Mouse (Mus musculus) heart, embryonic 11.5 days (tissue): ENCODE data around the gene Prss27. TPM values are rescaled to one million over a fixed set of nuclear protein-coding genes. Genes with fewer than 3 reads are reported as not detected.

ENCODE experiments used
- ATAC-seq: fragments of 200-750 bp; cut with Nextera tagmentation; replicated peaks from 2 replicates; pipeline ENCODE4 v1.8.0; 2017; ENCODE audit warnings: moderate library complexity; ENCODE audit not compliant: insufficient number of reproducible peaks, low FRiP score, low TSS enrichment
- H3K27ac ChIP-seq: fragments of 300-500 bp; sonication (generic); 2 replicates; pipeline ENCODE4 v1.5.1; 2014; ENCODE audit warnings: mild to moderate bottlenecking, low read depth, low read length
- H3K27me3 ChIP-seq: fragments of 300-500 bp; sonication (generic); 2 replicates; pipeline ENCODE4 v1.6.1; 2014; ENCODE audit warnings: mild to moderate bottlenecking, low read length, mixed read lengths; ENCODE audit not compliant: control insufficient read depth, insufficient read depth
- H3K36me3 ChIP-seq: fragments of 300-500 bp; sonication (generic); 2 replicates; pipeline ENCODE4 v1.6.1; 2014; ENCODE audit warnings: mild to moderate bottlenecking, low read length, moderate library complexity, mixed read lengths; ENCODE audit not compliant: control insufficient read depth, insufficient read depth
- H3K4me1 ChIP-seq: fragments of 300-500 bp; sonication (generic); 2 replicates; pipeline ENCODE4 v1.6.1; 2014; ENCODE audit warnings: low read length; ENCODE audit not compliant: control insufficient read depth, insufficient read depth
- H3K4me2 ChIP-seq: fragments of 300-500 bp; sonication (generic); 2 replicates; pipeline ENCODE4 v1.6.1; 2014; ENCODE audit warnings: mild to moderate bottlenecking, moderate library complexity
- H3K4me3 ChIP-seq: fragments of 300-500 bp; sonication (generic); 2 replicates; pipeline ENCODE4 v1.5.1; 2014; ENCODE audit warnings: low read depth, low read length
- H3K9ac ChIP-seq: fragments of 300-500 bp; sonication (generic); 2 replicates; pipeline ENCODE4 v1.6.1; 2014; ENCODE audit warnings: mild to moderate bottlenecking, low read depth, low read length, moderate library complexity
- H3K9me3 ChIP-seq: fragments of 300-500 bp; sonication (generic); replicated peaks from 2 replicates; pipeline ENCODE4 v1.6.1; 2016; ENCODE audit warnings: low read length; ENCODE audit not compliant: control insufficient read depth
- WGBS: fragments of 180-500 bp; shearing (Covaris S2); extraction: QIAGEN DNeasy Blood & Tissue Kit; methylation state at CpG from one replicate; pipeline ENCODE4 v1.1.7; 2014; ENCODE audit not compliant: insufficient replicate concordance; 5-methylcytosine and 5-hydroxymethylcytosine counted together
- polyA plus RNA-seq: library from polyadenylated mRNA; unstranded; fragments of >200 nt; fragmentation: Nextera tagmentation; extraction: Ambion mirVana; gene quantifications from 2 replicates; pipeline ENCODE4 v1.2.1, GENCODE M21; 2014

Gene Prss27
- polyA plus RNA-seq, 1 experiment from 2014 or later = 0.37 TPM

GRCm38 (mm10) chr17:24000404-24000803, 37.5 kb upstream of the Prss27 start:
- no peak for ATAC-seq
- Histone ChIP-seq H3K36me3 (no peaks in the 10 kb centered on the region), H3K9me3 (no peaks in the 10 kb centered on the region), H3K9ac (no peak overlapping the region), H3K4me1 (no peaks in the 10 kb centered on the region), H3K27me3 (peaks cover 7% of the 10 kb centered on the region), H3K4me3 (no peak overlapping the region), H3K4me2 (no peak overlapping the region), H3K27ac (no peak overlapping the region)
- 15% methylated on average over 5 of the region's 5 CpGs for WGBS

- H3K27ac ChIP-seq = no peak overlapping the region
- no peak overlapping the region for H3K4me2 ChIP-seq
- no peak for ATAC-seq
- H3K27me3 ChIP-seq = no peaks in the 10 kb centered on the region
- no peaks in the 10 kb centered on the region for H3K4me1 ChIP-seq
- no peaks in the 10 kb centered on the region for H3K9me3 ChIP-seq
- no peaks in the 10 kb centered on the region for H3K36me3 ChIP-seq
- WGBS = 82% methylated on average over 14 of the region's 14 CpGs
- H3K9ac ChIP-seq = no peak overlapping the region
- no peak overlapping the region for H3K4me3 ChIP-seq
Measured at GRCm38 (mm10) chr17:24004071-24004665, 33.8 kb upstream of the Prss27 start.

- WGBS = 85% methylated on average over 3 of the region's 3 CpGs
- no peaks in the 10 kb centered on the region for H3K27me3 ChIP-seq
- no peaks in the 10 kb centered on the region for H3K36me3 ChIP-seq
- H3K9me3 ChIP-seq = no peaks in the 10 kb centered on the region
- no peaks in the 10 kb centered on the region for H3K4me1 ChIP-seq
- H3K4me2 ChIP-seq = no peak overlapping the region
- H3K9ac ChIP-seq = no peak overlapping the region
- no peak for ATAC-seq
- H3K4me3 ChIP-seq = no peak overlapping the region
- H3K27ac ChIP-seq = no peak overlapping the region
Measured at GRCm38 (mm10) chr17:24005049-24005448, 32.9 kb upstream of the Prss27 start.

GRCm38 (mm10) chr17:24006930-24007329, 31.0 kb upstream of the Prss27 start:
- no peak overlapping the region for H3K9ac ChIP-seq
- WGBS = 53% methylated on average over 2 of the region's 2 CpGs
- no peaks in the 10 kb centered on the region for H3K4me1 ChIP-seq
- no peaks in the 10 kb centered on the region for H3K27me3 ChIP-seq
- H3K4me3 ChIP-seq = no peak overlapping the region
- H3K27ac ChIP-seq = no peak overlapping the region
- H3K4me2 ChIP-seq = no peak overlapping the region
- H3K36me3 ChIP-seq = no peaks in the 10 kb centered on the region
- no peak for ATAC-seq
- H3K9me3 ChIP-seq = no peaks in the 10 kb centered on the region

- Histone ChIP-seq H3K27ac (no peak overlapping the region), H3K4me2 (no peak overlapping the region), H3K36me3 (no peaks in the 10 kb centered on the region), H3K27me3 (no peaks in the 10 kb centered on the region), H3K4me3 (no peak overlapping the region), H3K4me1 (no peaks in the 10 kb centered on the region), H3K9me3 (no peaks in the 10 kb centered on the region), H3K9ac (no peak overlapping the region)
- ATAC-seq = no peak
- 58% methylated on average over 1 of the region's 1 CpGs for WGBS
Measured at GRCm38 (mm10) chr17:24007391-24007790, 30.6 kb upstream of the Prss27 start.

GRCm38 (mm10) chr17:24008105-24008504, 29.8 kb upstream of the Prss27 start:
- no peaks in the 10 kb centered on the region for H3K27me3 ChIP-seq
- ATAC-seq = no peak
- no peaks in the 10 kb centered on the region for H3K4me1 ChIP-seq
- H3K27ac ChIP-seq = no peak overlapping the region
- no peak overlapping the region for H3K4me3 ChIP-seq
- no peak overlapping the region for H3K9ac ChIP-seq
- H3K4me2 ChIP-seq = no peak overlapping the region
- WGBS = 63% methylated on average over 4 of the region's 4 CpGs
- no peaks in the 10 kb centered on the region for H3K36me3 ChIP-seq
- H3K9me3 ChIP-seq = no peaks in the 10 kb centered on the region

- Histone ChIP-seq H3K9ac (no peak overlapping the region), H3K4me1 (no peaks in the 10 kb centered on the region), H3K27me3 (no peaks in the 10 kb centered on the region), H3K4me3 (no peak overlapping the region), H3K27ac (no peak overlapping the region), H3K36me3 (no peaks in the 10 kb centered on the region), H3K9me3 (no peaks in the 10 kb centered on the region), H3K4me2 (no peak overlapping the region)
- ATAC-seq = no peak
- WGBS = 50% methylated on average over 5 of the region's 5 CpGs
Measured at GRCm38 (mm10) chr17:24009617-24010016, 28.3 kb upstream of the Prss27 start.

- no peak overlapping the region for H3K4me2 ChIP-seq
- no peaks in the 10 kb centered on the region for H3K36me3 ChIP-seq
- no peak overlapping the region for H3K9ac ChIP-seq
- 83% methylated on average over 2 of the region's 2 CpGs for WGBS
- ATAC-seq = no peak
- H3K9me3 ChIP-seq = no peaks in the 10 kb centered on the region
- no peak overlapping the region for H3K4me3 ChIP-seq
- H3K4me1 ChIP-seq = no peaks in the 10 kb centered on the region
- H3K27ac ChIP-seq = no peak overlapping the region
- no peaks in the 10 kb centered on the region for H3K27me3 ChIP-seq
Measured at GRCm38 (mm10) chr17:24012921-24013320, 25.0 kb upstream of the Prss27 start.

GRCm38 (mm10) chr17:24014433-24014965, 23.4 kb upstream of the Prss27 start:
- Histone ChIP-seq H3K4me1 (no peaks in the 10 kb centered on the region), H3K27me3 (no peaks in the 10 kb centered on the region), H3K27ac (no peak overlapping the region), H3K9me3 (no peaks in the 10 kb centered on the region), H3K36me3 (no peaks in the 10 kb centered on the region), H3K4me2 (no peak overlapping the region), H3K4me3 (no peak overlapping the region), H3K9ac (no peak overlapping the region)
- ATAC-seq = no peak
- 79% methylated on average over 5 of the region's 5 CpGs for WGBS
